Mouse (Mus musculus): ENCODE results near the gene Wdr49.

Gene Wdr49

DNA sequence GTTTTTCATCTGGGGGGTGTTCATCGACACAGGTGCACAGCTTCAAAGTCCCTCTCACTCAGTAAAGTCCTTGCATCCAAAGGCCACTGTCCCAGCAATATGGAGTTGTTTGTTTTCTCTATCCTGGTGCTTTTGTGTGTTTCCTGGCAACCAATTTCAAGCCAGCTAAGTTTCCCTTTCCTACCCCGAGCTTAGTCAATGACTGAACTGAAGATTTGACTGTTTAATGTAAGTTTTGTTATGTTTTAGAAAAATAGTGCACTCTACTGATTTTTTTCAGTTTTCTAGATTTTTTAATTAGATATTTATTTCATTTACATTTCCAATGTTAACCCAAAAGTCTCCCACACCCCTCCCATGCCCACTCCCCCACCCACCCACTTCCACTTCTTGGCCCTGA, at the start of gene Wdr49:
Gene Wdr49 (minus strand): TSS at position 101 of the 400 bp plus-strand sequence.
- DNase-seq, result no peak

DNA sequence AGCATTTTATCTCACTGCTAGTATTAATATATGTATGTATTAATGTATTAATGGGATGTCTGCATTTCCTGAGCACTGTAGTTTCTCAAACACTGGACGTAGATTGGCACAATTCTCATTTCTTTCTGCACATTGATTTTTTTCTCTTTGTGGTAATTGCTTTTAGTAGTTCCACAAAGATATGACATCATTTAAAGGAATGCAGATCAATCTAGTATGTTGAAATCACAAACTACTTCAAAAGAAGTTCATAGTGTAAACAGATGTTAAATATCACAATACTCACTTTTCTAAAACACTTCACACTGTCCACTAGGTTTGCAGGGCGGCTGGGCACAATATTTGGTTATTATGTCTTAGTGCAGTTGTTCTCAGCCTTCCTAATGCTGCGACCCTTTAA, 49.1 kb upstream of the Wdr49 start:
- no peak for DNase-seq

DNA sequence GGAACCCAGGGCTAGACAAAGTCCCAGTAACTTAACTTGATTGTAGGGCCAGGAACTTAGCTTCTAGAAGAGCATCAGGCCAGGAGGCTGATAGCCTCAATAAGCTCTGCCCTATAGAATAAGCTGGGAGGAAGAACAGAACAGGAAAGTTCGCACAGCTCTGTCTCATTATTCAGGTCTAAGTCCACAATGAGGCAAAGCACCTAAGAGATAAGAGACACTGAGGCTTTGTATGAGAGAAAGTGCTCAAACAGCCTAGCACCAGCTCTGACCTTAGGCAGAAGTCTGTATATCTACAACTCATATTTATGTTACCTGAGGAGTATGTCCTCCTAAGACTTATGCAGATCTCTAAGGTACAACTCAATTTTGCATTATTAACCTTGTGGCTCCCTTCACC, 40.6 kb upstream of the Wdr49 start:
- no peak for DNase-seq

DNA sequence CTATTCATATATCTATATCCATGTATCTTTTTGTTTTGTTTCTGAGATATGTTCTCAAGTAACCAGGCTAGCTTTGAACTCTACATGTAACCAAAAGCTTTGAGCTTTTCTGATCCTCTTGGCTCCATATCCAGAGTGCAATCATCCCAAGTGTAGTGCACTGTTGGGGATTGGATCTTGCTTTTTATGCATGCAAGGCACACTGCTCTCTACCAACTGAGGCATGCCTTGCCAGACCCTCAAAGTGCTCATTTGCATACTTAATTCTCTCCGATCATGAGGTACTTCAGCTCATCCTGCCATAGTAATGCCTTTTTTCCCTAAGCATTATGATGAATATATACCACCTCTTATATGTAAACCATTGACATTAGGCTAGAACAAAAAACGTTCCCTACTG, 39.4 kb upstream of the Wdr49 start:
- no peak for DNase-seq

DNA sequence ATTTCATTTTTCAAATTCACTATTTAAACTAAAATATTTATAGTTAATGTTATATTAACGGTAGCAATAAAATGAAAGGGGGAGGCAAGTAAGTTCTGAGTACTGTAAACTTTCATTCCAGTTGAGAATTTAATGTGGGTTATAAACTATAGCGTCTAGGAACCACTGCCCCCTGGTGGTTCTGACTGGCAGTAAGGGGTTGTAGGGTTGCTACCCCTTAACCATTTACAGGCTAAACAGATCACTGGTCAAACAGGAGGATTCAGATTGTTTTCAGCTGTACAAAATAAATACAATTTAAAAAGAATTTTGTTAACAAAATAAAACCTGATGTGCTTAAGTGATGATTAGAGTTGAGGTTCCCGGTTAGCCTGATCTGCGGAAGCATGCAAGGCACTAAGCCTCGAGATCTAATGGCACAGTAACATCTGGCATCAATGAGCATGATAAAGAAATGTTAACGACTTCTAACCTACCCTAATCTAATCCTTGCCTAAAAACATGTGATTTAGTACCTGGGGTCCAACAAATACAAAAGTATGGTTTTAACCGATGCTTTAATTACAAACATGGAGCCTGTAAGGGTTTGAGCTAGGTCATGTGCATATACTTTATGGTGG, 35.8 kb upstream of the Wdr49 start:
- DNase-seq, result peak in 1 of 2 experiments; percentile 41

DNA sequence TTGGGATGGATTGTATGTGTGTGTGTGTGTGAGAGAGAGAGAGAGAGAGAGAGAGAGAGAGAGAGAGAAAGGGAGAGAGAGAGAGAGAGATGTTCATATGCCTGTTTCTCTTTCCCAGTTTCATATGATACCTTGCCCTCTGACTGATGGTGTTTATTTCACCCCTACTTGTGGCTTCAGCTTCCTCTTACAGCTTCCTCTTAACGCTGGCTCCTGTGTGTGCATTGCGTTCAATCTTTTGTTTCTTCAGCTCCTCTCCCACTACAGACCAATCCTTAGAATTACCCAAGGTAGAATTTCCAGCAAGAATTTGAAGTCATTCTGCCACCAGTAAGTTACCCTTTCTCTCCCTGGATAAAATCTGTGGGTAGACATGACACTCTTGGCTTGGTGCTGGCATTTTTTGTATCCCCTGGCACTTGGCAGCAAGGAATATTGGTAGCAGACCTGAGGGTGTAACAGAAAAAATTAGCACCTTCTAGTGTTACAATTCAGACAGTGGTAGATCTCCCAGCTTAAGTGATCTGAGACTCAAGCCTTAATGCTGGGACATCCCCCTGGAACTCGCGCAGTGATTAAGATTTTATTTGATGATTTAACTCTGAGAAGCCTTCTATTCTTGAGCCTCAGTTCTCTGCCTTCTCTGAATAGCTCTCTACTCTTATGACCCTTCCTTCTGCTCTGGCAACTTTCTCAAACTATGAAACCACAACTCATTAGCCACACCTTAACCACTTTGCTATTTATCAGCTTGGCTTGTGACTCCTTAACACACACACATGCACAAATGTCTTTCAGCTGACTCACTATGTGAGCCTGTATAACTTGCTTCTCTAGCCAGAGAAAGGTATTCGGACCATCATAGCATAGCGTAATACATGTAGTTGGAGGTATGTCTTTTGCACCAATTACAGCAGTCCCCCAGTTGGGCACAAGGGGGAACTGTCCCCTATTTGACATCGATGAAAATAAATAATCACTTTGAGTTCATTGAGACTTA, 17.3 kb upstream of the Wdr49 start:
- DNase-seq, result no peak

DNA sequence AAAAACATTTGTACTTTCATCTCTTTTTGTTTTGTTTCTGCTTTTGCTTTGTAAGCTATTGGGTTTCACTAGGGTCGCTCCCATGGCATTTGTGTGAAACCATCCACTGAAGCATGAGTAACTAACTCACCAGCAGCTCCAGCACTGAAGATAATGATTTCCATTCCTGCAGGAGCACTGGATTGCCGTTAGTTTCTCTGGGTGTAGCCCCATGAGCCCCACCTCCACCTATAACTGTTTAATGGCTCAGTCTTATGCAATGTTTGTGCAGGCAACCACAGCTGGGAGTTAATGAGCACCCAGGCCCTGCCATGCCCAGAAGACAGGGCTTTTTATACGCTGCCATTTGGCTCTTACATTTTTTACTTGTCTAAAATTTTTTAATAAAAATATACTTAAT, 11.0 kb upstream of the Wdr49 start:
- DNase-seq, result no peak

DNA sequence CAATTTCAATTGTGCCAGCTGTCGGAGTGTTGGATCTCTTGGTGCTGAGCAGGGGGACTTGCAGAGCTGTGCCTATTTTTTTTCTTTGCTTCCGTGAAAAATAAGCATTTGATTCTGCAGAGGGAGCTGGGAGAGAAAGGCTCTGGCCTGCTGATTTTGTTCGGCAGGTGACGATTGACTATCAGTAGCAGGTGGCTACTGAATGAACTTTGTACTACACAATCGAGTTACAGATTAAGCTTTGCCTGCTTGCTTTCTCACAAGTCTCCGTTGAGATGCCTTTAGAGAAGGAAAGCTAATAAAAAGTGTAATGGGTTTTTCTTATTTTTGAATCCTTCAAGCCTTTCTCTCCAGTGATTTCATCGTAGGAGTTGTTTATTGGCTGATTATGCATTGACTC, 6.8 kb downstream of the Wdr49 start:
- DNase-seq, result no peak

DNA sequence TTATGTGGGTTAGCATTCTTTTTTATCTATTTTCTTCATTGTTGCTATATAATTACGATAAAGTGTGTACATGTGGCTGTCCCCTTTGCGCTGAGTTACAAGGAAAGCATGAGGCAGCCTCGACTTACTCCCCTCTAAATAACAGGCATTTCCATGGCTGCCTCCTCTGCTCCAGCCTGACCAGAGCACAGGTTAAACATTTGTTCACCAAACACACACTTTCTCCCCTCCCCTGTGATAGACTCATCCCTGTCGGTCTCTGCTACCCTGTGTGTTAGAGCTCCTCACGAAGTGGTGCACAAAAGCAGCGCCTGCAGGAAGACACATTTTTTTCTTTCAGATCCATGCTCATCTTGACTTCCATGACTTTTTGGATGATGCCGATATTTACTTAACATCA, 7.3 kb downstream of the Wdr49 start:
- DNase-seq, result no peak

DNA sequence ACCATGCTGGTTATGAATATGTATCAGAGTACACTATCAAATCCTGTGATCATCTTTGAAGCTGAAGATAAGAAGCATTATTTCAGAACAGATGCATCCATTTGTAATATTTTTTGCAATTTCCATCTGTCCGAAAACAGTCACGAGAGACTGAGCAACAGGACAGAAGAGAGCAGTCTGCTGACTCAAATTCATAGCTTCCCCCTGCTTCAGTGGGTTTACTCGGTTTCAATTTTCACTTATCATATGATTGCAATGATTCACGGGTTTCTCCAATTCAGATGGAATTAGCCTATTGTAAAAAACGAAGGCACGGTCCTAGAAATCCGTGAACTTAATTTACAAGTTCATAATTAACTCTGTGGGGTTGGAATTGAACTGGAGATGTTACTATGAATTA, 13.8 kb downstream of the Wdr49 start:
- no peak for DNase-seq

DNA sequence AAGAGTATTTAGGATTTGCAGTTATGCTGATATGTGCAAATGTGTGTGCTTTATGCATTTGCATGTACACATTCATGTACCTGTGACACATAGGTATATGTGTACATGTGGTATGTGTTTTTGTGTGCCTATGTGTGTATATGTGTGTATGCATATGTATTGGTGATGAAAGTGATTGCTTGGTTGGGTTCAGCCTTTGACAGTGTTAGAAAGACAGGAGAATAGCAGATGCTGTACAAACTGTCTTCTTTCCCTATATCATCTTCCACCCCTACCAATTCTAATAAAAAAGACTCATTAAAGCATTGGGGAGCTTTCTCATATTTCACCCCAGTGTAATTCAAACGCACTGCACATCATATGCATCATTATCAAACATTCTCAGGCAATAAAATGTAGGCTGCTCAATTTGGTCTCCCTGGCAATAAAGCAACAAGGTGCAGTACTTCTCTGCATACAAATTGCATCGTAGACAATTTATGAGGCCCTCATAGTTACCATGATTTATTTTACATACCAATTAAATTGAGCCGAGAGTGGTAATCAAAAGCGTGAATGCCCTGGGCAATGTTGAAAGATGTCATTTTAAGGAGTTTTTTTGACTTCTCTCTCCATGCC, 51.3 kb downstream of the Wdr49 start:
- no peak for DNase-seq

DNA sequence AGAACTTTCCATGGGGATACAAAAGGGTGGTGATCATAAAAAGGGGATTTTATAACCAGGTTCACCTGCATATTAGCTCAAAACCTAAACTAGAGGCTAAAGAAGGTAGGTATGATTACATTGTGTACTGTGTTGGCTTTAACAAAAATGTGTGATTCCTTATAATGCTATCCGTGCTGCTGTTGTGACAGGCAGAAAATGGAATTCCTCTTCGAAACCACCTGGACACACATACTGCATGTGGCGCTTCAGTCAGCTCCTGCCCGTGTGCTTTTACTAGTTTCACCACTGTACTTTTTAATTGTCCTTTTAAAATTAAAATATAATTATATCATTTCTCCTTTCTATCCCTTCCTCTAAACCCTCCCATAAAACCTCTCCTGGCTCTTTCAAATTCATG, 86.0 kb downstream of the Wdr49 start:
- DNase-seq, result no peak

DNA sequence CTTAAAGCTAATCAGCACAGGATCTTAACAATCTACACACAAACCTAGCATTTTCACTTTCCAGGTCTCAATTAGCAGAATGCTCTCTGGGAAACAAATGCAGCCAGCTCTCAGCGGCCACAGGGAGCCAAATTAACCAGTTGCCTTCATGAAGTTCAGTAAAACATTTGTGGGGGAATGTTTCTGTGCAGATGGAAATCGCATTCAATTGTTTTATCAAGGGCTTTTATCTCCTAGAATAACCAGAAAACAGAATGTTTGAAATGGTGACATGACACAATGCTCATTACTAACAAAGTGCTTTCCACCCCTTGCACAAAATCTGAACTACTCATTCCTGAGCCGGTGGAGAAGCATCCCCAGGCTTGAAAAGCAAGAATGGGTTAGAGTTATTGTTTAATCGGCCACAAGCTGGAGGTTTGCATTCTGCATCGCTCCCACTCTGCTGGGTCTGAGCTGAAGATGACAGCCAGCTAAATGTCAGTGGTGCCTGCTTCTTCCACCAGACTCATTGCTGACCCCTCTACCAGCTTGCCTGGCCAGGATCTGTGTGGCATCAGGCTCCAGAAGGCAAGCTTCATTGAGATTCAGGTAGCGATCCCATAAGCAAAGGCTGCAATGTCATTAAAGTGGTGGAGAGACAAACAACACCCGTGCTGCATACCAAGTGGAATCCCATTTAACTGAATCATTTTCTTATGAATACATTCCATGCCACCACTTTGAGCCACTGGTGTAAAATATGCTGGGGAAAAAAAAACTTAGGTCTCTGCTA, 86.6 kb downstream of the Wdr49 start:
- DNase-seq, result no peak

DNA sequence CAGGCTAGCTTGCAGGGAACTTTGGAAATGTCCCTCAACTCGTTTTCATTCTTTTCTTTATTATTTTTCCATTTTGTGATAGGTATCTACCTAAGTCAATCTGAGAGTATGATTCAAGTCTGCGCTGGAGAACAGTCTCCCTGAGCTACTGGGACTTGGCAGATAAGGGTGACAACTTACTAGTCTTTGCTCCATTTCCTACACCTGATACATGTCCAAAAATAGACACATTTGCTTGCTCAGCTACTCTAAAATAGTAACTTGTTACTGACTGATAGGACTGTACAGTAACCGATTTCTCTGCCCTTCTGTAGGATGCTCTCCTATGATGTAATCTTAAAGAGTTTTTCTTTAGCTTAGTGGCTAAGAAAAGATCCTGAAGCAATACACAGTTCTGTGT, 87.5 kb downstream of the Wdr49 start:
- no peak for DNase-seq

DNA sequence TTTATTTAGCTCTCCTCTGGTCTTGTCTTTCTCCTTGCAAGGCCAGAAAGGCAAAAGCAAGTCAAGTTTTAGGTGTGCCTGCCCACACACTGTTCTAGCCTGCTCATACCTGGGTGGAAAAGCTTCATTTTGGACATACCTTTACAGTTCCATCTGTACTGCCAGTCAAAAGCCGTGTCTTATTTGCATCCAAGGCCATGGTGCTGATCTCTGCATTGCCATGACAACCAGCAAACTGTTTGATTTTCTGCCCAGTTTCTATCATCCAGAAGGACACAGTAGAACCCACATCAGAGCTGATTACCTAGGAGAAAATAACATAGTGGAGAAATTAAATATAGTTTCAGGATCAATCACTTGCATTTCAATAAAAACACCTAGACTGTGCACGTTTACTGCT, 100.2 kb downstream of the Wdr49 start:
- no peak for DNase-seq

DNA sequence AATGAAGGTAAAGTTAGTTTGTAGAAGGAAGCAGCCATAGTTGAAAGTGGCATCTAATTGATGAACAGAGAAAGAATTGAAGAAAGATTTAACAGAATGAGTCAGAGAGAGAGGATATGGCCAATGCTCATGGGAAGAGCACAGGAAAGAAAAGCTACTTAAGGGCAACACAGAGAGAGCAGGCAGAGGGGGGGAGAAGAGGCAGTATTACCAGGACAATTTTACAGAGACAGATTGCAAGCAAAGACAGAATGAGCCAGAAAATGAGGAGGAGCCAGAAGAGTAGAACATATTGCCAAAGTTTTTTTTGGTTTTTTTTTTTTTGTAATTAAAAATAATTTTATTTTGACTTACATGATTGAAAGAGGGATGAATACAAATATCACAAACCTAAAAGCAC, 128.0 kb downstream of the Wdr49 start:
- DNase-seq, result no peak

DNA sequence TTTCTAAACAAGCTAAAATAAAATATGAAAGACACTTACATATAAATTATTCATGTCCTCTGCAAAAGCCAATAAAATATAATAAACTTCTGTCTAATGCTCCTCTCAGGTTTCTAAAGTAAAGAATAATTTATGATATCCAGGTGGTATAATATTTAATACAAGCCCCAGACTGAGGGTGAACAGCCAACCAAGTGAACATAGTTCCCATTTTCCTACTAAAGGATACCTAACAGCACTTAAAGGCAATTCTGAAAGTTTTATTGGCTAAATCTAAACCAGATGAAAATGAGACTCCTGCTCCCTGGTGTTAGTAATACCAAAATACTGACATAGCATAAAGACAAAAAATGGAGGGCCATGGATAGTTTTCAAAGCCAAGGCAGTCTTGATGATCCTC, 144.8 kb downstream of the Wdr49 start:
- no peak for DNase-seq

DNA sequence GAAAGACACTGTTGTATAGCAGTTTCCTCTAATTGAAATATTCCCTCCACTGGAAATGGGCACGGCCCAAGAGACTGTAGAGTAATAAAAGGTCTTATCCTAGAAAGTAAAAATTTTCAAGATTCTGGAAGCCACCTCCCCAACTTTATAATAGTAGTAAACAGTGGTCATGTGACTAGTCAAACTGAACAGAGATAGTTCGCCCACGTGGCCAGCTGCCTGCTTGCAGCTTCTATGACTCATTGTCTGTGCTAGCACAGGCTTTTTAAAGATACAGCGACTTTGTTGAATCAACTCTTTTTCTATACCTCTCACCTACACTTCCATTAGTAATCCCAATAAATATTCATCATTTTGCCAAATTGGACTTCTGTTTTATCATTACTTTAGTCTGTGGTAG, 161.0 kb downstream of the Wdr49 start:
- DNase-seq, result no peak

DNA sequence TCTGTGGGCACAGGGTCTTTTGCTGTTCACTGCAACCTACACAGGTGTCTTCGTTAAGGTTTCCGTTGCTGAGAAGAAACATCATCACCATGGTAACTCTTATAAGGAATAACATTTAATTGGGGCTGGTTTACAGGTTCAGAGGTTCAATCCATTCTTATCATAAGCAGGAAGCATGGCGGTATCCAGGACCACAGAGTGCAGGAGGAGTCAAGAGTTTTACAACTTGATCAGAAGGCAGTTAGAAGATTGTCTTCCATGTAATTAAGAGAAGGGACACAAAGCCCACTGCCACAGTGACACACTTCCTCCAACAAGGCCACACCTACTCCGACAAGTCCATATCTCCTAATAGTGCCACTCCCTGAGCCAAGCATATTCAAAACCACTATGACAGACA, 173.1 kb downstream of the Wdr49 start:
- DNase-seq, result no peak

DNA sequence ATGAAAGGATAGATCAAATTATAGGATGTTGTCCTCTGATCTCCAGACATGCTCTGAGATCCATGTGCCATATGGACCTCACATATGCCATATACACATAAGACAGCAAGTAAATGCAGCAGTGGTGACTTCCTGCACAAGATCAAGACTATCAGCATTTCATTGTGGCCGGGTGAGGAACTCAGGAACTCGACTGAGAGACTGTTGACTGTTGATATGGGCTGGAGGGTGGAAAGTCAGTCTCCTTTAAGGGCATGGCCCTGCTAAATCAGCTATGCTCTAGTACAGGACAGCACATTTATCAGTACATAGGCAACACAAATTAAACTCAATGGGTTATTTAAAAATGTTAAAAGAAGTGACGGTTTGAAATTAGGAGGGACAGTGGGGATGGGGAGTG, 173.7 kb downstream of the Wdr49 start:
- no peak for DNase-seq

DNA sequence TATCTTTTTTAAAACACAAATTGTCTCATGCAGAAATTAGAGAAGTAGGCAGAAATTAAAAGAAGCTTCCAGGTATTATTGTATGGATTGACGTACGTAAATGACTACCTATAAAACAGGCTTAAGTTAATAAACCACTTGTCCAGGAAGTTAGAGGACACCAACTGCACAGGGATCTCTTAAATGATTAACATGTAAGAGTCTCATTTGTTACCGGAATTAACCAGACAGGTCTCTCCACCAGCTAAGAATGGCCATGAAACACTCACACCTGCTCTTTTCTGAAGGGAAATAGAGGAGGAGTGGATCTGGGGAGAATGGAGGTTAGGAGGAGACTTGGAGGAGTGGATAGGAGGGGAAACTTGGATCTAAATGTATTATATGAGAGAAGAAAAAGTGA, 176.4 kb downstream of the Wdr49 start:
- DNase-seq, result no peak

DNA sequence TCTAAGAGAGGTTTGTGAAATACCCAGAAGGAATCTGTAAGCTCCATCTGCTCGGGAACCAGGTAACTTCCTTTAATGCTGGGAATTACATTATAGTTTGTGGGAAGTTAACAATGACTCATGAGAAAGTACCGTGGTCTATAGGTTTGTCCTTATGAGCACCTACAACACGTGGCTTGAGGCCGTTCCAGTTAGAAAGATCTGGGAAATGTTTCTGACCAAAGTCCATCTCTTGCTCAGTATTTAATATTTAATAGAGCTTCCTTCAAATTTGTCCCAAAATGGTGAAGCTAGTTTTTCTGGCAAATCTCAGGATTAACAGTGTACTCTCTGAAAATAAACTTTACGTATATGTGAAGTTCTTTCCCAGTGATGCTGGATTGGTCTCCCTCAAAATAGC, 177.3 kb downstream of the Wdr49 start:
- no peak for DNase-seq

DNA sequence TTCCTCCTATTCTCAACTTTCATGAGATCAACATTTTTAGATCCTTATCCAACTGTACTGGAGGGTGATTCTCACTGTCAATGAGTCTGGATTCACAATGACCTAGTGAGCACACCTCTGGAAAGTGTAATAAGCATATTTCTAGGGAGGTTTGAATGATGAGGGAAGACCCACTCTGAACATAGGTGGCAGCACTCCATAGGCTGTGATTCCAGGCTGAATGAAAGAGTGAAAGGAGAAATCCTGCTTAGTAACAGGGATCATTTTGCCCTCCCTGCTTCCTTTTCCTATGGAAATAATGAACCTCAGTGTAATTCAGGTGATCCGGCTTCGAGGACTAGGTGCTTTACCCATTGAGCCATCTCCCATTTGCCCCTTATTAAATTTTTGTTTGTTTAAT, 180.9 kb downstream of the Wdr49 start:
- DNase-seq, result no peak

All from lung, postnatal 4 days (tissue).